Mouse (Mus musculus) embryonic facial prominence, embryonic 15.5 days (tissue): ENCODE data around the gene Mccc1. TPM values are rescaled to one million over a fixed set of nuclear protein-coding genes. Genes with fewer than 3 reads are reported as not detected.

Experiments used
- ATAC-seq: fragments of 200-750 bp; cut with Nextera tagmentation; 2 replicates; pipeline ENCODE4 v1.8.0; 2017; ENCODE audit warnings: low read depth, moderate TSS enrichment; ENCODE audit not compliant: insufficient number of reproducible peaks, low FRiP score, low TSS enrichment
- H3K27ac ChIP-seq: fragments of 300-500 bp; sonication (generic); replicated peaks from 2 replicates; pipeline ENCODE4 v1.5.1; 2015; ENCODE audit warnings: mild to moderate bottlenecking, inconsistent platforms
- H3K27me3 ChIP-seq: fragments of 300-500 bp; sonication (generic); 2 replicates; pipeline ENCODE4 v1.6.1; 2015; ENCODE audit warnings: inconsistent platforms
- H3K36me3 ChIP-seq: fragments of 300-500 bp; sonication (generic); 2 replicates; pipeline ENCODE4 v1.6.1; 2015; ENCODE audit warnings: mild to moderate bottlenecking, inconsistent platforms
- H3K4me1 ChIP-seq: fragments of 300-500 bp; sonication (generic); 2 replicates; pipeline ENCODE4 v1.6.1; 2015; ENCODE audit warnings: inconsistent platforms
- H3K4me2 ChIP-seq: fragments of 300-500 bp; sonication (generic); replicated peaks from 2 replicates; pipeline ENCODE4 v1.6.1; 2015; ENCODE audit warnings: mild to moderate bottlenecking, inconsistent platforms
- H3K4me3 ChIP-seq: fragments of 300-500 bp; sonication (generic); replicated peaks from 2 replicates; pipeline ENCODE4 v1.5.1; 2015; ENCODE audit warnings: mild to moderate bottlenecking, inconsistent platforms
- H3K9ac ChIP-seq: fragments of 300-500 bp; sonication (generic); 2 replicates; pipeline ENCODE4 v1.6.1; 2015; ENCODE audit warnings: inconsistent platforms
- H3K9me3 ChIP-seq: fragments of 300-500 bp; sonication (generic); replicated peaks from 2 replicates; pipeline ENCODE4 v1.6.1; 2016; ENCODE audit warnings: inconsistent platforms
- WGBS: fragments of 180-500 bp; shearing (Covaris S2); methylation state at CpG from one replicate; pipeline ENCODE4 v1.1.7; 2015; 5-methylcytosine and 5-hydroxymethylcytosine counted together
- polyA plus RNA-seq: library from polyadenylated mRNA; unstranded; fragments of >200 nt; fragmentation: Nextera tagmentation; extraction: Ambion mirVana; gene quantifications from 2 replicates; pipeline ENCODE4 v1.2.1, GENCODE M21; 2015

Mccc1 gene
- polyA plus RNA-seq, 1 experiment from 2014 or later, result 32.1 TPM

GRCm38 (mm10) chr3:35933405-35933777, 67.1 kb downstream of the Mccc1 start:
- no peaks in the 10 kb centered on the region for H3K9me3 ChIP-seq
- H3K36me3 ChIP-seq, result peaks cover 4% of the 10 kb centered on the region; the same call in 1 of the 2 replicates
- under 1% methylated on average over 14 of the region's 14 CpGs for WGBS
- no peaks in the 10 kb centered on the region for H3K27me3 ChIP-seq
- peak overlapping the region; percentile 97; the same call in 1 of the 2 replicates for H3K9ac ChIP-seq
- H3K27ac ChIP-seq, result peak overlapping the region; percentile 94
- peaks cover 20% of the 10 kb centered on the region for H3K4me1 ChIP-seq
- peak overlapping the region; percentile 96 for H3K4me3 ChIP-seq
- no peak for ATAC-seq
- peak overlapping the region; percentile 74 for H3K4me2 ChIP-seq

DNA sequence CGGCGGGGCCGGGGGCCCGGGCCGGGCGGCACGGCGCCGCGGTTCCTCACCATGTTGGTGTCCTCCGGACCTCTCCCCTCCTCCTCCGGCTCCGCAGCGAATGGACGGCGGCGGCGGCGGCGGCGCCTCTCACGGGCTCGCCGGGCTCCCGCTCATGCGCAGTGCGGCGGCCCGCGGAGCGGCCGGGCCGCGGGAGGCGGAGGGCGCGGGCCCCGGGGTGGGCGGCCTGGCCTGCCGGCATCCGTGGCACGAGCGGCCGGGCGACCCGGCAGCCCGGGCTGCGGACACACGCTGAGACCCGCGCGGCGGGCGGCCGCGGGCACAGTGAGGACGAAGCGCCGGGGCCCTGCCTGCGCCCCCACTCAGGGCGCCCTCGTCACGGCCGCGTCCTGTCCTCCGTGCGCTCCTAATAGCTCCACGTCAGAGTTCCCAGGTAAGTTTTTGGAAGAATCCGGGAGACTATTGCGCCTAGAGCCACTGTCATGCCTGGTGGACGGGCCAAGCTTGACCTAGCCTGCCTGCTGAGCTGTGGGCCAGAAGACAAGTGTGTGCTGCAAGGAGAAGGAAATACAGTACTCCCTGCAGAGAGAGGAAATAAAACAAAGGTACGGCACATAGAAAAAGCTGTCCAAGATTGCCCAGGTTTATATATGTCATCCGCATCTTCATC, 67.6 kb downstream of the Mccc1 start:
- Histone ChIP-seq H3K4me1 (peaks cover 20% of the 10 kb centered on the region), H3K4me2 (peak overlapping the region; percentile 74), H3K4me3 (peak overlapping the region; percentile 96), H3K27me3 (no peaks in the 10 kb centered on the region), H3K36me3 (peaks cover 4% of the 10 kb centered on the region; the same call in 1 of the 2 replicates), H3K9ac (peak overlapping the region; percentile 97), H3K27ac (peak overlapping the region; percentile 94), H3K9me3 (no peaks in the 10 kb centered on the region)
- ATAC-seq, result peak; percentile 92
- WGBS, result under 1% methylated on average over 41 of the region's 73 CpGs

- ATAC-seq, result peak; percentile 74
- Histone ChIP-seq H3K4me1 (peaks cover 20% of the 10 kb centered on the region), H3K9me3 (no peaks in the 10 kb centered on the region), H3K4me2 (peak overlapping the region; percentile 74), H3K27me3 (no peaks in the 10 kb centered on the region), H3K9ac (peak overlapping the region; percentile 97), H3K27ac (peak overlapping the region; percentile 94), H3K4me3 (peak overlapping the region; percentile 96), H3K36me3 (no peaks in the 10 kb centered on the region)
- WGBS, result under 1% methylated on average over 54 of the region's 65 CpGs
Measured at GRCm38 (mm10) chr3:35931896-35932727, 68.4 kb downstream of the Mccc1 start.

DNA sequence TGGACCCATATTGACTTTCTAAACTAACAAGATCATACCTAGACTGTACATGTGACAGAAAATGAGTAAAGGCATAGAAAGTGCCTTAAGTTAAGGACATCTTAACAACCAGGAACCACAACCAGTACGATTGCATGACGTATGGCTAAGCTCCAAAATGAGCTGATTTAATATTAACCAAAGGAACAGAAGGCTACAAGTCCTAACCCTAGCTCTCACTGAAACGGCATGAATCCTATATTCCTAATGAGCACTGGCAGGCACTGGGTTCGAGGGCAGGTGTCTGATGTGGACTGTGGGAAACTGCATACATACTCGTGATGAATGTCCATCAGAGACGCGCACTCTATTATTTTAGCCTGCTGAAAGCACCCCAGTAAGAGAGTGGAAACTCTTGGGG, 69.1 kb downstream of the Mccc1 start:
- Histone ChIP-seq H3K27ac (no peak overlapping the region), H3K4me3 (peak overlapping the region; percentile 96)
- no peak for ATAC-seq

GRCm38 (mm10) chr3:35929831-35930230, 70.6 kb downstream of the Mccc1 start:
- no peak for ATAC-seq
- 46% methylated on average over 8 of the region's 8 CpGs for WGBS
- no peak overlapping the region for H3K27ac ChIP-seq
- no peak overlapping the region for H3K4me3 ChIP-seq
- no peak overlapping the region for H3K4me2 ChIP-seq
- H3K4me1 ChIP-seq, result peaks cover 18% of the 10 kb centered on the region
- H3K36me3 ChIP-seq, result no peaks in the 10 kb centered on the region
- no peaks in the 10 kb centered on the region for H3K9me3 ChIP-seq
- no peaks in the 10 kb centered on the region for H3K27me3 ChIP-seq
- H3K9ac ChIP-seq, result no peak overlapping the region

More for the DNA sequence above, 69.1 kb downstream of the Mccc1 start:
- WGBS, result 25% methylated on average over 7 of the region's 7 CpGs
- peak overlapping the region; percentile 97; the same call in 1 of the 2 replicates for H3K9ac ChIP-seq
- no peaks in the 10 kb centered on the region for H3K36me3 ChIP-seq
- H3K27me3 ChIP-seq, result no peaks in the 10 kb centered on the region
- peak overlapping the region; percentile 74 for H3K4me2 ChIP-seq
- no peaks in the 10 kb centered on the region for H3K9me3 ChIP-seq
- peaks cover 20% of the 10 kb centered on the region for H3K4me1 ChIP-seq

GRCm38 (mm10) chr3:35929406-35929805, 71.1 kb downstream of the Mccc1 start:
- no peaks in the 10 kb centered on the region for H3K36me3 ChIP-seq
- H3K9ac ChIP-seq, result no peak overlapping the region
- H3K27me3 ChIP-seq, result no peaks in the 10 kb centered on the region
- no peaks in the 10 kb centered on the region for H3K9me3 ChIP-seq
- no peak overlapping the region for H3K27ac ChIP-seq
- H3K4me2 ChIP-seq, result no peak overlapping the region
- no peak for ATAC-seq
- H3K4me1 ChIP-seq, result peaks cover 15% of the 10 kb centered on the region
- 63% methylated on average over 3 of the region's 3 CpGs for WGBS
- H3K4me3 ChIP-seq, result no peak overlapping the region

DNA sequence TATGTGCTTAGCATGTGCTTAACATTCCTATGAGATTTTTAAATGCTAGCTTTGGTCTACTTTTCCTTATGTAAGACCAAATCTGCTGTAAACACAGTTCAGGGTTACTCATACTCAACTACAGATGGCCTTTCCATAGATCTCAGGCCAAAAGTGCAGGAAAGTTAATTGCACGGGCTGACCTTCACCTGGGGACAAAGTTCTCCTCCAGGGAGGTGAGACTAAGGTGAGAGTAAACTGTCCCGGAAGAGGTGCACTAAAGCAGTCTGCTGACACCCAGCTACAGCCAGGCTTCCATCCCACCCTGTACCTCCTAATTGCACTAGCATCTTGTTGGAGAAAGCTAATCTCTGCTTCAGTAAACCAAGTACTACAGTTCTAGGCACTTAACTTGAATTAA, 74.6 kb downstream of the Mccc1 start:
- Histone ChIP-seq H3K4me1 (0 out of 2 replicates have a peak, but pooled peaks cover 2% of the 10 kb centered on the region), H3K27ac (no peak overlapping the region), H3K9ac (no peak overlapping the region), H3K4me3 (no peak overlapping the region), H3K27me3 (no peaks in the 10 kb centered on the region), H3K36me3 (no peaks in the 10 kb centered on the region), H3K4me2 (no peak overlapping the region), H3K9me3 (no peaks in the 10 kb centered on the region)
- no peak for ATAC-seq
- WGBS, result 73% methylated on average over 2 of the region's 2 CpGs

- Histone ChIP-seq H3K9me3 (no peaks in the 10 kb centered on the region), H3K27me3 (no peaks in the 10 kb centered on the region), H3K9ac (no peak overlapping the region), H3K36me3 (no peaks in the 10 kb centered on the region), H3K4me3 (no peak overlapping the region), H3K4me1 (0 out of 2 replicates have a peak, but pooled peaks cover 2% of the 10 kb centered on the region), H3K4me2 (no peak overlapping the region), H3K27ac (no peak overlapping the region)
- WGBS, result 80% methylated on average over 3 of the region's 3 CpGs
- ATAC-seq, result no peak
Measured at GRCm38 (mm10) chr3:35924007-35924406, 76.5 kb downstream of the Mccc1 start.

GRCm38 (mm10) chr3:35923495-35923894, 77.0 kb downstream of the Mccc1 start:
- no peak overlapping the region for H3K4me3 ChIP-seq
- no peaks in the 10 kb centered on the region for H3K36me3 ChIP-seq
- no peak overlapping the region for H3K27ac ChIP-seq
- H3K4me1 ChIP-seq, result 0 out of 2 replicates have a peak, but pooled peaks cover 2% of the 10 kb centered on the region
- H3K4me2 ChIP-seq, result no peak overlapping the region
- no peaks in the 10 kb centered on the region for H3K27me3 ChIP-seq
- WGBS, result 58% methylated on average over 7 of the region's 7 CpGs
- H3K9me3 ChIP-seq, result no peaks in the 10 kb centered on the region
- ATAC-seq, result no peak
- H3K9ac ChIP-seq, result no peak overlapping the region

DNA sequence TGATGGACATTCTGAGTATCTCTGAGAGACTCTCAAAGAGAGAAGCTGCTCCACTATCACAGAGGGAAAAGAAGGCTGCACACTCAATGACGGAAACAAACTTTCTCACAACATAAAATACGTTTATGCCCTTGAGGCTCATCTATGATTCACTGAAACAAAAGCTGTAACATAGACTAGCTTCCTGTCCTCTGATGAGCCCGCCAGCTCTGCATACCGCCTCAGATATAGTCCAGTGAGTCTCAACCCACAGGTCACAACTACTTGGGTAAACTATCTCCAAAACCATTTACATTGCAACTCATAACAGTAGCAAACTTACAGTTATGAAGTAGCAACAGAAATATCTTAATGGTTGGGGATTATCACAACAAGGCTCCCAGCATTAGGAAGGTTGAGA, 78.0 kb downstream of the Mccc1 start:
- Histone ChIP-seq H3K27ac (no peak overlapping the region), H3K4me2 (no peak overlapping the region), H3K9ac (no peak overlapping the region), H3K4me1 (0 out of 2 replicates have a peak, but pooled peaks cover 2% of the 10 kb centered on the region), H3K9me3 (no peaks in the 10 kb centered on the region), H3K27me3 (no peaks in the 10 kb centered on the region), H3K4me3 (no peak overlapping the region), H3K36me3 (peaks cover 4% of the 10 kb centered on the region; the same call in 1 of the 2 replicates)
- 72% methylated on average over 4 of the region's 4 CpGs for WGBS
- no peak for ATAC-seq

DNA sequence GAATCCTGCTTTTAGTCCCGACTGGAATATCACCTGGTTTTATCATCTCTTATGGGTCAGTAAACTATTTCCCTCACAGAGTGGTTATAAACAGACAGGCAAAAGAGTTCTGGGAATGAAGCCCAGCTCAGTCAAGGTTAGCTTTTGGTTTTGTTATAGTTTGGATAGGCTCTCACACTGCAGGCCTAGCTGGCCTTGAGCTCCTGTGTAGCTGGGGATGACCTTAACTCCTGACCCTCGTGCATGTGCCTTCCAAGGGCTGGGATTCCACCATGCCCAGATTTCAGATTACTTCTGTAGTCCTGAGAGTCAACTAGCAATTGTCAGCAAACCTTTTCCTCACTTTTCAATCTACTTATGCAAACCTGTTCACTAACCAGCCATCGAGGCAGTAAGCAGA, 82.2 kb downstream of the Mccc1 start:
- ATAC-seq, result no peak
- H3K9ac ChIP-seq, result no peak overlapping the region
- H3K27me3 ChIP-seq, result no peaks in the 10 kb centered on the region
- H3K4me2 ChIP-seq, result no peak overlapping the region
- H3K36me3 ChIP-seq, result peaks cover 25% of the 10 kb centered on the region
- WGBS, result 80% methylated on average over 3 of the region's 3 CpGs
- H3K4me1 ChIP-seq, result 0 out of 2 replicates have a peak, but pooled peaks cover 2% of the 10 kb centered on the region
- no peak overlapping the region for H3K27ac ChIP-seq
- no peak overlapping the region for H3K4me3 ChIP-seq
- H3K9me3 ChIP-seq, result no peaks in the 10 kb centered on the region
